Mouse (Mus musculus) liver, postnatal 0 days (tissue): ENCODE results near the gene Txndc11. TPM values are rescaled to one million over a fixed set of nuclear protein-coding genes. Genes with fewer than 3 reads are reported as not detected.

Experiments
- ATAC-seq: fragments of 200-750 bp; cut with Nextera tagmentation; 2 replicates; pipeline ENCODE4 v1.8.0; 2017; ENCODE audit warnings: mild to moderate bottlenecking, moderate library complexity
- DNase-seq: peaks from one replicate; pipeline ENCODE4 v3.0.0-alpha.2; 2016
- H3K27ac ChIP-seq: fragments of 300-500 bp; sonication (generic); 2 replicates; pipeline ENCODE4 v1.5.1; 2014; ENCODE audit warnings: antibody characterized with exemption, moderate library complexity, mild to moderate bottlenecking, low read depth
- H3K27me3 ChIP-seq: fragments of 300-500 bp; sonication (generic); 2 replicates; pipeline ENCODE4 v1.6.1; 2014; ENCODE audit warnings: low read length, control low read depth, mixed read lengths; ENCODE audit not compliant: insufficient read depth
- H3K36me3 ChIP-seq: fragments of 300-500 bp; sonication (generic); replicated peaks from 2 replicates; pipeline ENCODE4 v1.6.1; 2014; ENCODE audit warnings: mild to moderate bottlenecking, control low read depth, low read length, moderate library complexity, mixed read lengths; ENCODE audit not compliant: insufficient read depth
- H3K4me1 ChIP-seq: fragments of 300-500 bp; sonication (generic); 2 replicates; pipeline ENCODE4 v1.6.1; 2014; ENCODE audit warnings: antibody characterized with exemption, mild to moderate bottlenecking, control low read depth; ENCODE audit not compliant: insufficient read depth
- H3K4me2 ChIP-seq: fragments of 300-500 bp; sonication (generic); 2 replicates; pipeline ENCODE4 v1.6.1; 2014; ENCODE audit warnings: low read depth, mild to moderate bottlenecking, low read length, moderate library complexity, mixed read lengths
- H3K4me3 ChIP-seq: fragments of 300-500 bp; sonication (generic); 2 replicates; pipeline ENCODE4 v1.5.1; 2014; ENCODE audit warnings: low read depth, low read length
- H3K9ac ChIP-seq: fragments of 300-500 bp; sonication (generic); replicated peaks from 2 replicates; pipeline ENCODE4 v1.6.1; 2014; ENCODE audit warnings: mild to moderate bottlenecking, moderate library complexity
- H3K9me3 ChIP-seq: fragments of 300-500 bp; sonication (generic); 2 replicates; pipeline ENCODE4 v1.6.1; 2016; ENCODE audit warnings: mild to moderate bottlenecking, control low read depth, low read length, mixed read lengths
- CTCF ChIP-seq: sonication (generic); IDR thresholded peaks from 2 replicates; pipeline ENCODE4 v1.5.1; 2016; ENCODE audit warnings: antibody characterized with exemption, low read depth
- EP300 ChIP-seq: IDR thresholded peaks from 2 replicates; pipeline ENCODE4 v1.6.1; 2016; ENCODE audit warnings: antibody characterized with exemption, low read depth, mild to moderate bottlenecking
- WGBS: fragments of 180-500 bp; shearing (Covaris S2); extraction: QIAGEN DNeasy Blood & Tissue Kit; methylation state at CpG from one replicate; pipeline ENCODE4 v1.1.7; 2014; ENCODE audit not compliant: insufficient replicate concordance; 5-methylcytosine and 5-hydroxymethylcytosine counted together
- polyA plus RNA-seq: library from polyadenylated mRNA; unstranded; fragments of >200 nt; fragmentation: Nextera tagmentation; extraction: Ambion mirVana; gene quantifications from 2 replicates; pipeline ENCODE4 v1.2.1, GENCODE M21; 2015

Txndc11 gene
- polyA plus RNA-seq, 1 experiment from 2014 or later, result 17.9 TPM

DNA sequence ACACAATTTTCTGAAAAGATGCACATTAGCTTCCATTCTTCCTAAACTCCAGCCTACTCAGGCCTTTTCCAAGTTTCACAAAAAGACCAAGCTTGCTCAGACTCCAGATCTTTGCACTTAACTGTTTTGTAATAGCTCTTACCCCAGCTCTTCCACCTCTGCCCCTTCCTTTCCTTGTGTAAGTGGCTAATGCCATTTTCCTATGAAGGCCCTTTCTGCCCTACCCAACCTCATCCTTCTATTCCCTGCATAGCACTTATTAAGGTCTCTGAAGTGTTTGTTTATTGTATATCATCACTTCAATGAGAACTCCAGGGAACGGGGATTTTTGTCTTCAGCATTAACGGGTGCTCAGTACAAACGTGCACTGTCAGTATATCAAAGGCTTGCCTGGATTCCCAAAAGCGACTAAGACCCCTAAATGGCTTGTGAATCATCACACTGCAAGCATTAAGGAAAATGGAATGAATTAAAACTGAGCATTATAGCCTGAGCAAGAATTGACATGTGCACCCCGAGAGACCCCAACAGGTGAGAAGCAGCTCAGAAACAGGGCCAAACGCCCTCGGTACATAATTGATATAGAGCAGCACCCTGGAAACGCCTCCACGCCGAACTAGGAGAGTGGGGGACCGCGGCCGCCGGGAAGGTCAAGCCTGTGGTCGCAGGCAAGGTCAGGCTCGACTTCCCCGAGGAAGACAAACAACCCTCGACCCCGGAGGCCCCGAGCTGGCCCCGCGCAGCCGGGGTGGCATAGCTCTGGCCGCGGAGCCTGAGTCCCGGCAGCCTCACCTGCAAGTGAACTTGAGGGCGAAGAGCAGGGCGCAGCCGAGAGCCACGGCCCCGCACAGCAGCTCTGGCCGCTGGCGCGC is 738 bp downstream of the Txndc11 start:
- Histone ChIP-seq H3K27ac (peak overlapping the region; percentile 99), H3K9me3 (no peaks in the 10 kb centered on the region), H3K4me1 (peaks cover 17% of the 10 kb centered on the region), H3K27me3 (no peaks in the 10 kb centered on the region), H3K4me2 (peak overlapping the region; percentile 90), H3K9ac (peak overlapping the region; percentile 99), H3K4me3 (peak overlapping the region; percentile 95), H3K36me3 (peaks cover 16% of the 10 kb centered on the region)
- WGBS, result under 1% methylated on average over 29 of the region's 34 CpGs
- DNase-seq (no peak), ATAC-seq (no peak)
- TF ChIP-seq CTCF (no peak), EP300 (no peak)

DNA sequence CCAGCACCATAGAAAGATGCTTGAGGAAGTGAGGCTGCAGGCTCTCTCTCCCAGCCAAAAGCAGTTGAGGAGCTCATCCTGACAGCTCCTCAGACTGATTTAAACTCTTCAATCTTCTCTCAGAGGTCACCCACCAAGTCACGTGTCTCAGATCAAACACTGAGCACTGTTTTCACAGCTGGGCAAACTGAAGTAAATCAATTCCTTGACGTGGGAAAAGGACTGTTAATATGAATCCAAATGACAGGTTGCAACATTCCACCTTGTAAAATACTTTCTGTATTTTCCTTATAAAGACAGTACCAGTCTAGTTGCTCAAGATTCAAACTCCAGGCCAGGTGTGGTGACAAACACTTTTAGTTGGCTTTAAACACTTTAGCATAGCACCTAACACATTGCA is 1.6 kb downstream of the Txndc11 start:
- Histone ChIP-seq H3K9ac (peak overlapping the region; percentile 99), H3K27me3 (no peaks in the 10 kb centered on the region), H3K4me2 (peak overlapping the region; percentile 90), H3K36me3 (peaks cover 19% of the 10 kb centered on the region), H3K27ac (peak overlapping the region; percentile 99; the same call in 1 of the 2 replicates), H3K9me3 (no peaks in the 10 kb centered on the region), H3K4me1 (peaks cover 17% of the 10 kb centered on the region), H3K4me3 (peak overlapping the region; percentile 95)
- TF ChIP-seq EP300 (no peak; the same call in 1 of the 2 replicates), CTCF (no peak)
- peak; percentile 20 for DNase-seq
- ATAC-seq, result no peak
- 19% methylated on average over 2 of the region's 2 CpGs for WGBS

DNA sequence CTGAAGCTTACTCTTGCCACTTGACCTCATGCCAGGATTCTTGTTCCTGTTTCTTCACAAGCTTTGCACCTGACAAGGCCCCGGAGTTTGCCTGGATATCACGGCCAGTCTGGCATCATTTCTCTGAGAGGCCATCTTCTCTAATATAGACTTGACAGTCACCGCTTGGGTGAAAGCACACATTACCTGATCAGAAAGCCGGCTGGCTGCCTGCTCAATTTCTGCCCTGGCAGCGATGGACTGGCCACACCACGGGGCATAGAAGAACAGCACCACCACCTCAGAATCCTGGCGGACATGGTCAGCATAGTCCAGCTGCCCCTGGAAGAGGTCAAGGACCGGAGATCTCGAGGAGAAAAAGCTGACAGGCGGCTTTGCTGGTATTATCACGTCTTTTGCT is 6.1 kb downstream of the Txndc11 start:
- H3K36me3 ChIP-seq, result peaks cover 34% of the 10 kb centered on the region
- no peak overlapping the region for H3K4me3 ChIP-seq
- no peak overlapping the region for H3K9ac ChIP-seq
- ATAC-seq, result no peak
- WGBS, result 86% methylated on average over 11 of the region's 11 CpGs
- TF ChIP-seq EP300 (no peak), CTCF (no peak)
- H3K4me2 ChIP-seq, result no peak overlapping the region
- no peaks in the 10 kb centered on the region for H3K27me3 ChIP-seq
- H3K4me1 ChIP-seq, result peaks cover 7% of the 10 kb centered on the region; the same call in 1 of the 2 replicates
- DNase-seq, result no peak
- H3K27ac ChIP-seq, result no peak overlapping the region
- no peaks in the 10 kb centered on the region for H3K9me3 ChIP-seq

DNA sequence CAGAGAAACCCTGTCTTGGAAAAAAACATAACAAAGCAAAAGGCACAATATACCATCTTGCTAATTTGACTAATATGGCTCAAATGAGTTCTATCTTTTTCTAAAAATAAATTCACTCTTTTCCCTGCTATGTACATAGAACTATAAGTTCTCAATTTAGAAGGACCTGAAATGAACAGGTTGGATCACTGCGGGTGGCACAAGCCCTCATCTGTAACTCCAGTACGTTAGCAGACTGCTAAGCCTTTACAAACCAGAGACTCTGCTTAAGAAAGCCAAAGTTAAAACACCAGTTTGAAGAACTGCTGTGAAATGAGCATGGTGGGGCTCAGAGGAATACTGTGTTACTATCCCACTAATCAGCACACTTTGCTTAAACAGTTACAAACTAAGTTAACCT is 9.1 kb downstream of the Txndc11 start:
- no peak for DNase-seq
- WGBS, result 89% methylated on average over 2 of the region's 2 CpGs
- ATAC-seq, result no peak
- H3K27ac ChIP-seq, result no peak overlapping the region
- no peak overlapping the region for H3K9ac ChIP-seq
- TF ChIP-seq EP300, result no peak
- TF ChIP-seq CTCF, result no peak
- H3K4me2 ChIP-seq, result no peak overlapping the region
- no peaks in the 10 kb centered on the region for H3K9me3 ChIP-seq
- no peaks in the 10 kb centered on the region for H3K27me3 ChIP-seq
- no peaks in the 10 kb centered on the region for H3K4me1 ChIP-seq
- H3K36me3 ChIP-seq, result peaks cover 53% of the 10 kb centered on the region
- H3K4me3 ChIP-seq, result no peak overlapping the region

DNA sequence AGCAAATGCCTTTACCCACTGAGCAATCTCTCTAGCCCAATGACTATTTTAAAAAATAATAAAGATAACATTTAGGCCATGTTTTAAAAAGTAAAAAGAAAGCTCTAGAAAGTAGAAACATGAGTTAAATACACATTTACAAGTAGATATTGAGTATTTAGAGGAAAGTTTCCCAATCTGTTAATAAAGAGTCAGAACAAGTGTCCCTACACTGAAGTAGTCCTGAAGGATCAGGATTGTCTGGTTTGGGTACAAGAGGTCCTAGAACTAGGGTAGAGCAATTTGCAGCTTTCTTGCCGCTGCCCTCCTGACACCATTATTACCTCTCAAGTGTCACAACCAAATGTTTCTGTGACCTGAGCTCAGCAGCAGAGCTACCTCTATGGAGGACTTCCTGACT is 10.3 kb downstream of the Txndc11 start:
- Histone ChIP-seq H3K27me3 (no peaks in the 10 kb centered on the region), H3K9ac (no peak overlapping the region), H3K4me1 (peaks cover 5% of the 10 kb centered on the region), H3K9me3 (no peaks in the 10 kb centered on the region), H3K27ac (no peak overlapping the region), H3K36me3 (peaks cover 64% of the 10 kb centered on the region), H3K4me2 (no peak overlapping the region), H3K4me3 (no peak overlapping the region)
- TF ChIP-seq EP300, result no peak
- no peak for TF ChIP-seq CTCF
- whole genome bisulfite sequencing, result 93% methylated on average over 1 of the region's 1 CpGs
- no peak for DNase-seq
- no peak for ATAC-seq

DNA sequence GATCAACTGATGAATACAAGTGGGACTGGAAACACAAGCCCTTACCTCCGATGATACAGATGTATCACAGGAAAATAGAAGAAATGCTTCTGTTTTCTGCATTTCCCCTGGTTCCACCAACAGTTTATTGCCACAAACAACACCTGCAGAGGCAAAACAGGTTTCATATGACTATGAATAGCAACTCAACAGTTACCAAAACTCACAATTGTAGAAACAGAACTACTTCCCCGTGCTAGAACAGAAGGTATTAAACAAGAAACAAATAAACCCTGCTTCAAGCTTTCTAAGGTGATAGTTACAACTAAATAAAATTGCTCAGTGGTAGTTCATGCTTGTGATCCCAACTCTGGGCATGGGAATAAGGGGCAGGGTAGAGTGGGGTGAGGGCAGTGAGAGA is 11.8 kb downstream of the Txndc11 start:
- no peak overlapping the region for H3K4me3 ChIP-seq
- 81% methylated on average over 2 of the region's 2 CpGs for WGBS
- DNase-seq, result no peak
- H3K27me3 ChIP-seq, result no peaks in the 10 kb centered on the region
- H3K36me3 ChIP-seq, result peaks cover 68% of the 10 kb centered on the region
- no peak for ATAC-seq
- TF ChIP-seq CTCF (no peak), EP300 (no peak)
- no peak overlapping the region for H3K9ac ChIP-seq
- peaks cover 5% of the 10 kb centered on the region for H3K4me1 ChIP-seq
- peak overlapping the region; percentile 64 for H3K27ac ChIP-seq
- no peaks in the 10 kb centered on the region for H3K9me3 ChIP-seq
- no peak overlapping the region for H3K4me2 ChIP-seq
